Mouse (Mus musculus): ENCODE data around the gene Nf2.

The Nf2 gene

GRCm38 (mm10) chr11:4793006-4793405, 56.3 kb downstream of the Nf2 start:
- DNase-seq (ENCODE audit: low spot score): peak; percentile 70

GRCm38 (mm10) chr11:4791549-4791948, 57.8 kb downstream of the Nf2 start:
- peak; percentile 60 for DNase-seq (ENCODE audit: low spot score)

- no peak for DNase-seq (ENCODE audit: low spot score)
Measured at GRCm38 (mm10) chr11:4789691-4790090, 59.6 kb downstream of the Nf2 start.

- DNase-seq (ENCODE audit: low spot score): no peak
Measured at GRCm38 (mm10) chr11:4784629-4785142, 64.7 kb downstream of the Nf2 start.

GRCm38 (mm10) chr11:4783116-4783515, 66.2 kb downstream of the Nf2 start:
- DNase-seq (ENCODE audit: low spot score): no peak

GRCm38 (mm10) chr11:4780927-4781326, 68.4 kb downstream of the Nf2 start:
- DNase-seq (ENCODE audit: low spot score): no peak

- peak; percentile 83 for DNase-seq (ENCODE audit: low spot score)
Measured at GRCm38 (mm10) chr11:4772925-4773324, 76.4 kb downstream of the Nf2 start.

- no peak for DNase-seq (ENCODE audit: low spot score)
Measured at GRCm38 (mm10) chr11:4771756-4772155, 77.6 kb downstream of the Nf2 start.

- DNase-seq (ENCODE audit: low spot score): no peak
Measured at GRCm38 (mm10) chr11:4769881-4770280, 79.5 kb downstream of the Nf2 start.

- no peak for DNase-seq (ENCODE audit: low spot score)
Measured at GRCm38 (mm10) chr11:4769293-4769692, 80.0 kb downstream of the Nf2 start.

- no peak for DNase-seq (ENCODE audit: low spot score)
Measured at GRCm38 (mm10) chr11:4768399-4768798, 80.9 kb downstream of the Nf2 start.

GRCm38 (mm10) chr11:4764476-4764875, 84.9 kb downstream of the Nf2 start:
- no peak for DNase-seq (ENCODE audit: low spot score)

GRCm38 (mm10) chr11:4763631-4764030, 85.7 kb downstream of the Nf2 start:
- DNase-seq (ENCODE audit: low spot score): no peak

- DNase-seq (ENCODE audit: low spot score): no peak
Measured at GRCm38 (mm10) chr11:4762511-4762910, 86.8 kb downstream of the Nf2 start.

GRCm38 (mm10) chr11:4761991-4762390, 87.3 kb downstream of the Nf2 start:
- DNase-seq (ENCODE audit: low spot score): no peak

GRCm38 (mm10) chr11:4760438-4760837, 88.9 kb downstream of the Nf2 start:
- no peak for DNase-seq (ENCODE audit: low spot score)

- DNase-seq (ENCODE audit: low spot score): no peak
Measured at GRCm38 (mm10) chr11:4757789-4758158, 91.6 kb downstream of the Nf2 start.

GRCm38 (mm10) chr11:4756984-4757788, 92.2 kb downstream of the Nf2 start:
- no peak for DNase-seq (ENCODE audit: low spot score)

GRCm38 (mm10) chr11:4756460-4756859, 92.9 kb downstream of the Nf2 start:
- DNase-seq (ENCODE audit: low spot score): no peak

- DNase-seq (ENCODE audit: low spot score): no peak
Measured at GRCm38 (mm10) chr11:4754867-4755266, 94.5 kb downstream of the Nf2 start.

- no peak for DNase-seq (ENCODE audit: low spot score)
Measured at GRCm38 (mm10) chr11:4754036-4754435, 95.3 kb downstream of the Nf2 start.

- peak; percentile 47 for DNase-seq (ENCODE audit: low spot score)
Measured at GRCm38 (mm10) chr11:4752836-4753235, 96.5 kb downstream of the Nf2 start.

GRCm38 (mm10) chr11:4750263-4750662, 99.1 kb downstream of the Nf2 start:
- DNase-seq (ENCODE audit: low spot score): peak; percentile 73

- no peak for DNase-seq (ENCODE audit: low spot score)
Measured at GRCm38 (mm10) chr11:4747285-4747684, 102.1 kb downstream of the Nf2 start.

Data from retina, embryonic 14.5 days (tissue).